Mouse (Mus musculus): Measurements from ENCODE around the gene Hltf.

GRCm38 (mm10) chr3:20127047-20127595, 69.5 kb downstream of the Hltf start:
- TF ChIP-seq CTCF (IDR thresholded peaks at IDR 0.05; ENCODE audit: low read depth, low read length) (no peak), POLR2A (IDR thresholded peaks at IDR 0.05; ENCODE audit: extremely low read depth, insufficient read depth, low read length) (no peak)
